ENCODE assay signal across 14 mouse cellular contexts in the genomic region with DNA sequence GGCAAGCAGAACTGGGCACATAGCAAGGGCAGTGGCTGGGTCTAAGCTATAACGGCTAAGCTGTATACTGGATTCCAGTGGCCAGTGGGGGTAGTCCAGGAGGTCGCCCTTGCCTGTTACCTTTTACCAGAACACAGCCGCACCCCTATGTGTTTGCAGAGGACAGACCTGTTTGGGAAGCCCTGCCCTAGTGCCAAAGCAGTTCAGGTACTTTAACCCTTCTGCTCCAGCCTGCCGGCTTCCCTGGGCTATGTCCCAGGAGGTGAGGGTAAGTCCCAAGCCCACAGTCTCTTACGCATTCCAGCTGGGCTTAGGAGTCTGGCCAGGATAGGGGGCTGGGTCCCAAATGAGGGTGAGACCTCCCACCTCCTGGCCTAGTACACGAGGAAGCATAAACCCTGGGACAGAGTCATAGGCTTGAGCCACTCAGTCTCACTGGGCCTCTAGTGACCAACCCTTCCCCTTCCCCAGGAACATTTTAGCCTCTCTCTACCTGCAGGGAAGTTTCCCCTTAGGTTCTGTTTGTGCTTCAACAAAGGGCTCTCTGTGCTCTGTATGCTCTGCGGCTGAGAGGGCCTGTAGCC. TPM values are rescaled to one million over a fixed set of nuclear protein-coding genes. Genes with fewer than 3 reads are reported as not detected.
A peak's percentile ranks its signal among the peaks of the same experiment; 100 is the strongest.
DNase-seq lines count a peak whose midpoint lies in the region; ATAC-seq lines count a peak whose summit lies in the region.
"Had no signal": no experiment of that assay in that cellular context is flagged by ENCODE, and none has a peak within 500 bp of the region (broad histone marks: within the 10 kb centered on the region; RNA-seq: fewer than 3 reads in every experiment).

No protein-coding gene starts in this region.

- WGBS in limb, embryonic 12.5 days = 67% methylated on average over 7 of the region's 7 CpGs
- WGBS in stomach, embryonic 16.5 days = 51% methylated on average over 7 of the region's 7 CpGs

- no peak overlapping the region for H3K4me3 ChIP-seq in limb, embryonic 12.5 days (replicated peaks)
- no peak overlapping the region for H3K4me3 ChIP-seq in stomach, embryonic 16.5 days (replicated peaks; ENCODE audit: low read length)
- H3K4me3 ChIP-seq: heart, embryonic 15.5 days; myocyte had no signal

- no peak overlapping the region for H3K9ac ChIP-seq in limb, embryonic 12.5 days (replicated peaks)
- peak overlapping the region; percentile 57 for H3K9ac ChIP-seq in stomach, embryonic 16.5 days (ENCODE audit: low read length)
- H3K9ac ChIP-seq: heart, embryonic 15.5 days had no signal

- no peak overlapping the region for H3K4me2 ChIP-seq in limb, embryonic 12.5 days
- peak overlapping the region; percentile 25 for H3K4me2 ChIP-seq in stomach, embryonic 16.5 days (ENCODE audit: low read depth, low read length)
- H3K4me2 ChIP-seq: heart, embryonic 15.5 days had no signal

- no peak for ATAC-seq in limb, embryonic 12.5 days (ENCODE audit: insufficient number of reproducible peaks, insufficient read depth, low FRiP score, low TSS enrichment, low read depth)
- ATAC-seq in stomach, embryonic 16.5 days (ENCODE audit: insufficient read depth, low FRiP score) = peak; percentile 61; the same call in 1 of the 2 replicates
- ATAC-seq: inflammation-experienced regulatory T-cells, adult 6 months had no signal

- peak overlapping the region; percentile 84 for H3K27ac ChIP-seq in limb, embryonic 12.5 days
- H3K27ac ChIP-seq in stomach, embryonic 16.5 days (ENCODE audit: low read length) = peak overlapping the region; percentile 91
- H3K27ac ChIP-seq: heart, embryonic 15.5 days had no signal

- peak; percentile 41 for DNase-seq in kidney, adult 11 months
- no peak for DNase-seq in kidney, postnatal 14 days
- peak; percentile 60 for DNase-seq in urinary bladder, postnatal 14 days (ENCODE audit: low spot score)
- DNase-seq in urinary bladder, postnatal 4 days (ENCODE audit: low spot score in 2 of 2) = no peak
- no peak for DNase-seq in adrenal gland, postnatal 36 days
- DNase-seq in right cerebral cortex, postnatal 36 days (ENCODE audit: low spot score in 2 of 2) = no peak
- DNase-seq: cerebellum, postnatal 25 days had no signal

- H3K4me1 ChIP-seq in limb, embryonic 12.5 days (replicated peaks) = peaks cover 24% of the 10 kb centered on the region
- H3K4me1 ChIP-seq in stomach, embryonic 16.5 days (ENCODE audit: control insufficient read depth, insufficient read depth, low read length) = peaks cover 20% of the 10 kb centered on the region

- no peaks in the 10 kb centered on the region for H3K9me3 ChIP-seq in limb, embryonic 12.5 days
- H3K9me3 ChIP-seq in stomach, embryonic 16.5 days (replicated peaks; ENCODE audit: control insufficient read depth, low read length) = no peaks in the 10 kb centered on the region
- H3K9me3 ChIP-seq: heart, embryonic 15.5 days had no signal

- H3K27me3 ChIP-seq in limb, embryonic 12.5 days = no peaks in the 10 kb centered on the region
- no peaks in the 10 kb centered on the region for H3K27me3 ChIP-seq in stomach, embryonic 16.5 days (ENCODE audit: control insufficient read depth, insufficient read depth, low read length)
- H3K27me3 ChIP-seq: heart, embryonic 15.5 days had no signal

- peaks cover 90% of the 10 kb centered on the region for H3K36me3 ChIP-seq in limb, embryonic 12.5 days
- H3K36me3 ChIP-seq in stomach, embryonic 16.5 days (ENCODE audit: control insufficient read depth, insufficient read depth, low read length) = peaks cover 17% of the 10 kb centered on the region

RNA-seq across cellular contexts. Expression of gene Gm28035, which starts 4.3 kb away (rescaled TPM):
- polyA plus RNA-seq in limb, embryonic 12.5 days (2016; fragmentation: Nextera tagmentation; extraction: Ambion mirVana) = 0.40 TPM in 1 of 2 replicates, not detected in the other
- 0.24 and 0.30 TPM in 2 replicates for polyA plus RNA-seq in stomach, embryonic 16.5 days (2015; fragmentation: Nextera tagmentation; extraction: Ambion mirVana)
- total RNA-seq in adrenal gland, postnatal 36 days (2021) = 1 to 10 TPM; 1.3 to 2.1 TPM

RNA-seq across cellular contexts. Expression of gene Lrrc8a, which starts 7.2 kb away (rescaled TPM):
- polyA plus RNA-seq in limb, embryonic 12.5 days (2016; fragmentation: Nextera tagmentation; extraction: Ambion mirVana) = 33.5 and 37.5 TPM in 2 replicates
- polyA plus RNA-seq in stomach, embryonic 16.5 days (2015; fragmentation: Nextera tagmentation; extraction: Ambion mirVana) = 34.0 and 40.1 TPM in 2 replicates
- 10 to 100 TPM; 57.6 to 75.2 TPM for total RNA-seq in adrenal gland, postnatal 36 days (2021)

RNA-seq across cellular contexts. Expression of gene Phyhd1, which starts 21.3 kb away (rescaled TPM):
- 2.6 and 3.6 TPM in 2 replicates for polyA plus RNA-seq in limb, embryonic 12.5 days (2016; fragmentation: Nextera tagmentation; extraction: Ambion mirVana)
- 13.3 and 13.5 TPM in 2 replicates for polyA plus RNA-seq in stomach, embryonic 16.5 days (2015; fragmentation: Nextera tagmentation; extraction: Ambion mirVana)
- total RNA-seq in adrenal gland, postnatal 36 days (2021) = 10 to 100 TPM; 15.3 to 19.5 TPM
- total RNA-seq: megakaryocyte-erythroid progenitor cell, adult 5-6 weeks had no signal

RNA-seq across cellular contexts. Expression of gene Gm28038, which starts 36.2 kb away (rescaled TPM):
- not detected in 2 replicates for polyA plus RNA-seq in limb, embryonic 12.5 days (2016; fragmentation: Nextera tagmentation; extraction: Ambion mirVana)
- polyA plus RNA-seq in stomach, embryonic 16.5 days (2015; fragmentation: Nextera tagmentation; extraction: Ambion mirVana) = not detected in 2 replicates
- total RNA-seq in adrenal gland, postnatal 36 days (2021) = not detected
- total RNA-seq: left cerebral cortex, postnatal 10 days had no signal
- polyA plus RNA-seq: heart, embryonic 15.5 days; myocyte had no signal

RNA-seq across cellular contexts. Expression of gene Kyat1, which starts 39.0 kb away (rescaled TPM):
- polyA plus RNA-seq in limb, embryonic 12.5 days (2016; fragmentation: Nextera tagmentation; extraction: Ambion mirVana) = 8.2 and 8.7 TPM in 2 replicates
- polyA plus RNA-seq in stomach, embryonic 16.5 days (2015; fragmentation: Nextera tagmentation; extraction: Ambion mirVana) = 25.8 and 39.2 TPM in 2 replicates
- 10 to 100 TPM; 20.7 to 28.2 TPM for total RNA-seq in adrenal gland, postnatal 36 days (2021)

Comparison
In these comparisons a context has a peak if more than half of its experiments do, and no peak if none do; other contexts are left out.
1. DNase-seq: peak in kidney, adult 11 months (single experiment) and urinary bladder, postnatal 14 days (single experiment); none in kidney, postnatal 14 days (single experiment), urinary bladder, postnatal 4 days (0 of 2), adrenal gland, postnatal 36 days (0 of 2) and right cerebral cortex, postnatal 36 days (0 of 2).